ENCODE assay signal across 8 mouse cellular contexts in the genomic region with DNA sequence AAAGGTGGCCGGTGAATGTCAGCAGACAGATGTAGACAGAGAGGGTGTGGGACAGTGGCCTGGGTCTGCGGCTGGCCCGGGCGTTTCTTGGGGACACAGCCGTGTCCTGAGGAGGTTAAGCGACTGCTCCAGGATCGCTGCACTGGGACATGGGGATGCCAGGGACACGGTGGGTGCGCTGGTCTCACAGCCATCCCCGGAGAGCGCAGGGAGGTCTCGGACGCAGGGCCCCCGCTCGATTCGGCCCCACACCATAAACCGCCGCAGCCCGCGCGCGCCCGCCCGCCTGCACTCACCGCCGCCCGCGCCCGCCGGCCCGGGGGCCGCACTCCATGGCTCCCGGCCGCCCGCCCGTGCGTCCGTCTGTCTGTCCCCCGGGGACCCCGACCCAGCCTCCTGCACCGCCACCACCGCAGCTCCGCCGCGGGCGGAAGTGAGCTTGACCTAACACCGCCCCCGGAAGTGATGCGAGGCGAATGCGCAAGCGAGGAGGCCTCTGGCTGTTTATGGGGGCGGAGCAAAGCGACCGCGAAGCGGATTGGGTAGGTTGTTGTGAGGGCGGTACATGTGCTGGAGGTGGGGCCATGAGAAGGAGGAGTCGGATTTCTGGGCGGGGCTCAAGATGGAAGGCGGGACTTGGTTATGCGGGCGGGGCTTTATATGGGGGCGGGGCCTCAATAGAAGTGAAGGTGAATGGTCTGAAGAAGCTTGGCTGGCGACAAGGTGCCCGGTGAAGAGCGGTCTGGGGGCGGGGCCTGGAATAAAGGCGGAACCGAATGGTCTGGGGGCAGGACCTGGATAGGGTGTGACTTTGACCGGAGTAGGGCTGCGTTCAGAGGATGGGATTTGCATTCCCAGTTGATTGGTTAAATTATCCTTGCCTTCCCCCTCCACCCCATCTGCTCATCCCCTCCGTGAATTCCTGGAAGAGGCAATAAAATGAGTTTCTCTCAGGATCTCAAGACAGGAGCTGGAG. TPM values are rescaled to one million over a fixed set of nuclear protein-coding genes. Genes with fewer than 3 reads are reported as not detected.
A peak's percentile ranks its signal among the peaks of the same experiment; 100 is the strongest.
DNase-seq lines count a peak whose midpoint lies in the region; ATAC-seq and TF ChIP-seq lines count a peak whose summit lies in the region.

A gene (minus strand): TSS at position 463 of the 976 bp plus-strand sequence.

- peak within 1 kb of the TSS; percentile 96 for H3K4me3 ChIP-seq in embryonic facial prominence, embryonic 13.5 days
- peak within 1 kb of the TSS; percentile 96 for H3K4me3 ChIP-seq in kidney, adult 2 months (ENCODE audit: insufficient read depth, low read depth, low read length)
- peak within 1 kb of the TSS; percentile 92 for H3K4me3 ChIP-seq in limb, embryonic 12.5 days (replicated peaks)
- H3K4me3 ChIP-seq in midbrain, embryonic 15.5 days, result peak within 1 kb of the TSS; percentile 89
- peak within 1 kb of the TSS; percentile 76 for H3K4me3 ChIP-seq in spleen, adult 2 months (ENCODE audit: extremely low read depth, insufficient read depth, insufficient read length)

- peaks cover 17% of the 10 kb centered on the region for H3K36me3 ChIP-seq in embryonic facial prominence, embryonic 13.5 days
- no peaks in the 10 kb centered on the region for H3K36me3 ChIP-seq in kidney, adult 2 months (ENCODE audit: control insufficient read depth, insufficient read depth, low read length)
- H3K36me3 ChIP-seq in limb, embryonic 12.5 days, result peaks cover 19% of the 10 kb centered on the region
- no peaks in the 10 kb centered on the region for H3K36me3 ChIP-seq in midbrain, embryonic 15.5 days (replicated peaks)
- H3K36me3 ChIP-seq in spleen, adult 2 months (ENCODE audit: control insufficient read depth, insufficient read depth, low read length), result peaks cover 12% of the 10 kb centered on the region

- H3K27me3 ChIP-seq in embryonic facial prominence, embryonic 13.5 days, result no peaks in the 10 kb centered on the region
- no peaks in the 10 kb centered on the region for H3K27me3 ChIP-seq in kidney, adult 2 months (replicated peaks; ENCODE audit: control insufficient read depth, insufficient read depth, low read length)
- H3K27me3 ChIP-seq in limb, embryonic 12.5 days, result no peaks in the 10 kb centered on the region
- no peaks in the 10 kb centered on the region for H3K27me3 ChIP-seq in midbrain, embryonic 15.5 days (replicated peaks)
- no peaks in the 10 kb centered on the region for H3K27me3 ChIP-seq in spleen, adult 2 months (ENCODE audit: control insufficient read depth, insufficient read depth, low read length)

- ATAC-seq in embryonic facial prominence, embryonic 13.5 days (ENCODE audit: insufficient number of reproducible peaks, insufficient read depth, low FRiP score, low TSS enrichment, low read depth), result peak; percentile 89
- ATAC-seq in limb, embryonic 12.5 days (ENCODE audit: insufficient number of reproducible peaks, insufficient read depth, low FRiP score, low TSS enrichment, low read depth), result peak; percentile 94
- ATAC-seq in midbrain, embryonic 15.5 days (replicated peaks), result peak; percentile 97

- peak within 1 kb of the TSS; percentile 90 for H3K4me2 ChIP-seq in embryonic facial prominence, embryonic 13.5 days
- peak within 1 kb of the TSS; percentile 99 for H3K4me2 ChIP-seq in limb, embryonic 12.5 days
- H3K4me2 ChIP-seq in midbrain, embryonic 15.5 days, result peak within 1 kb of the TSS; percentile 98

- H3K27ac ChIP-seq in embryonic facial prominence, embryonic 13.5 days, result peak within 1 kb of the TSS; percentile 74
- peak within 1 kb of the TSS; percentile 29 for H3K27ac ChIP-seq in kidney, adult 2 months (ENCODE audit: insufficient read depth, low read depth, low read length)
- peak within 1 kb of the TSS; percentile 62; the same call in 1 of the 2 replicates for H3K27ac ChIP-seq in limb, embryonic 12.5 days
- peak within 1 kb of the TSS; percentile 75 for H3K27ac ChIP-seq in midbrain, embryonic 15.5 days
- H3K27ac ChIP-seq in spleen, adult 2 months (ENCODE audit: insufficient read depth, low read length), result peak within 1 kb of the TSS; percentile 84

- under 1% methylated on average over 49 of the region's 73 CpGs for WGBS in embryonic facial prominence, embryonic 13.5 days
- under 1% methylated on average over 73 of the region's 73 CpGs for WGBS in kidney, adult 2 months
- under 1% methylated on average over 71 of the region's 73 CpGs for WGBS in limb, embryonic 12.5 days
- under 1% methylated on average over 71 of the region's 73 CpGs for WGBS in midbrain, embryonic 15.5 days
- WGBS in spleen, adult 2 months, result under 1% methylated on average over 72 of the region's 73 CpGs

- H3K4me1 ChIP-seq in embryonic facial prominence, embryonic 13.5 days, result peaks cover 28% of the 10 kb centered on the region
- peaks cover 19% of the 10 kb centered on the region for H3K4me1 ChIP-seq in kidney, adult 2 months (ENCODE audit: control insufficient read depth, insufficient read depth, low read length)
- H3K4me1 ChIP-seq in limb, embryonic 12.5 days (replicated peaks), result peaks cover 23% of the 10 kb centered on the region
- peaks cover 26% of the 10 kb centered on the region for H3K4me1 ChIP-seq in midbrain, embryonic 15.5 days
- H3K4me1 ChIP-seq in spleen, adult 2 months (ENCODE audit: control insufficient read depth, insufficient read depth, insufficient read length), result peaks cover 26% of the 10 kb centered on the region

- peak within 1 kb of the TSS; percentile 97 for H3K9ac ChIP-seq in embryonic facial prominence, embryonic 13.5 days
- peak within 1 kb of the TSS; percentile 86 for H3K9ac ChIP-seq in limb, embryonic 12.5 days (replicated peaks)
- peak within 1 kb of the TSS; percentile 89 for H3K9ac ChIP-seq in midbrain, embryonic 15.5 days

- peak; percentile 48 for TF ChIP-seq POLR2A in kidney, adult 2 months (IDR thresholded peaks at IDR 0.05; ENCODE audit: low read depth, low read length)
- TF ChIP-seq POLR2A in spleen, adult 2 months (IDR thresholded peaks at IDR 0.05; ENCODE audit: low read depth, low read length), result peak; percentile 82

- no peaks in the 10 kb centered on the region for H3K9me3 ChIP-seq in embryonic facial prominence, embryonic 13.5 days
- H3K9me3 ChIP-seq in limb, embryonic 12.5 days, result no peaks in the 10 kb centered on the region
- H3K9me3 ChIP-seq in midbrain, embryonic 15.5 days, result no peaks in the 10 kb centered on the region

- peak; percentile 98 for DNase-seq in 3134 (ENCODE audit: extremely low read depth, insufficient read length, low spot score)
- DNase-seq in adrenal gland, postnatal 36 days, result peak; percentile 98
- peak; percentile 97 for DNase-seq in heart, adult 18-20 months
- peak; percentile 99 for DNase-seq in kidney, adult 2 months
- DNase-seq in spleen, adult 2 months (ENCODE audit: low read depth in 1 of 2, low spot score in 2 of 2), result peak; percentile 94 to 97

- TF ChIP-seq CTCF in kidney, adult 2 months (conservative IDR thresholded peaks at IDR 0.05; ENCODE audit: insufficient read depth, insufficient read length, low read depth, low read length), result no peak
- TF ChIP-seq CTCF in spleen, adult 2 months (IDR thresholded peaks at IDR 0.05; ENCODE audit: extremely low read depth, insufficient read depth, insufficient read length, insufficient replicate concordance), result no peak

RNA-seq across cellular contexts. Expression of the gene that starts here (rescaled TPM):
- total RNA-seq in adrenal gland, postnatal 36 days (2021), result 100 to 1,000 TPM; 103 to 107 TPM
- polyA plus RNA-seq in embryonic facial prominence, embryonic 13.5 days (2015; fragmentation: Nextera tagmentation; extraction: Ambion mirVana), result 84.6 and 85.3 TPM in 2 replicates
- 10 to 100 TPM; 40.6 to 44.8 TPM for total RNA-seq in heart, adult 18-20 months (2021)
- polyA plus RNA-seq in kidney, adult 2 months (2012; rRNA removed), result 175 and 221 TPM in 2 replicates
- 108 and 110 TPM in 2 replicates for polyA plus RNA-seq in limb, embryonic 12.5 days (2016; fragmentation: Nextera tagmentation; extraction: Ambion mirVana)
- polyA plus RNA-seq in midbrain, embryonic 15.5 days (2015; fragmentation: Nextera tagmentation; extraction: Ambion mirVana), result 126 and 152 TPM in 2 replicates
- polyA plus RNA-seq in spleen, adult 2 months (2012; rRNA removed), result 220 and 302 TPM in 2 replicates

Comparison
In these comparisons a context has a peak if more than half of its experiments do, and no peak if none do; other contexts are left out.
1. Peak in every context shown above with its lines: DNase-seq, ATAC-seq, H3K4me3 ChIP-seq and H3K27ac ChIP-seq.
2. H3K27ac ChIP-seq: peak in every context shown above with its lines; median percentile 84 in spleen, adult 2 months; 75 in midbrain, embryonic 15.5 days; 74 in embryonic facial prominence, embryonic 13.5 days; 62 in limb, embryonic 12.5 days; 29 in kidney, adult 2 months.